Mouse (Mus musculus): ENCODE measurements around the gene Zswim8. TPM values are rescaled to one million over a fixed set of nuclear protein-coding genes. Genes with fewer than 3 reads are reported as not detected.
A peak's percentile ranks its signal among the peaks of the same experiment; 100 is the strongest.

Gene Zswim8
- total RNA-seq, 2 experiments from 2014 or later: 134 to 138 TPM

GRCm38 (mm10) chr14:20750503-20750902, 43.2 kb downstream of the Zswim8 start:
- intact Hi-C loops (cut with DNase I): no loop called here
- DNase-seq (ENCODE audit: extremely low spot score in 1 of 2, low spot score in 2 of 2): no peak

GRCm38 (mm10) chr14:20753792-20754191, 46.4 kb downstream of the Zswim8 start:
- intact Hi-C loops (cut with DNase I): no loop called here

GRCm38 (mm10) chr14:20757370-20757907, 50.1 kb downstream of the Zswim8 start:
- intact Hi-C loops (cut with DNase I): loop anchor here (5.0 kb wide), 1 partner anchor 35 kb away; the partner anchor contains the start of gene Camk2g
- peak in 1 of 2 experiments; percentile 54 for DNase-seq (ENCODE audit: extremely low spot score in 1 of 2, low spot score in 2 of 2)

More at GRCm38 (mm10) chr14:20753792-20754191, 46.4 kb downstream of the Zswim8 start:
- DNase-seq (ENCODE audit: extremely low spot score in 1 of 2, low spot score in 2 of 2): no peak

GRCm38 (mm10) chr14:20758768-20759435, 51.5 kb downstream of the Zswim8 start:
- DNase-seq (ENCODE audit: extremely low spot score in 1 of 2, low spot score in 2 of 2): no peak
- intact Hi-C loops (cut with DNase I): loop anchor here (5.0 kb wide), 1 partner anchor 33 kb away; the partner anchor contains the start of gene Camk2g

GRCm38 (mm10) chr14:20764942-20765341, 57.6 kb downstream of the Zswim8 start:
- intact Hi-C loops (cut with DNase I): no loop called here
- no peak for DNase-seq (ENCODE audit: extremely low spot score in 1 of 2, low spot score in 2 of 2)

GRCm38 (mm10) chr14:20765642-20766258, 58.4 kb downstream of the Zswim8 start:
- DNase-seq (ENCODE audit: extremely low spot score in 1 of 2, low spot score in 2 of 2): peak; percentile 77 to 89
- intact Hi-C loops (cut with DNase I): loop anchor here (2.0 kb wide), 1 partner anchor 27 kb away; no protein-coding TSS in a partner anchor

GRCm38 (mm10) chr14:20767936-20768335, 60.6 kb downstream of the Zswim8 start:
- DNase-seq (ENCODE audit: extremely low spot score in 1 of 2, low spot score in 2 of 2): no peak
- intact Hi-C loops (cut with DNase I): loop anchor here (2.0 kb wide), 1 partner anchor 25 kb away; no protein-coding TSS in a partner anchor

- intact Hi-C loops (cut with DNase I): no loop called here
- peak; percentile 58 to 74 for DNase-seq (ENCODE audit: extremely low spot score in 1 of 2, low spot score in 2 of 2)
These were observed 61.2 kb downstream of the Zswim8 start for GRCm38 (mm10) chr14:20768581-20768980.

GRCm38 (mm10) chr14:20771941-20772340, 64.6 kb downstream of the Zswim8 start:
- intact Hi-C loops (cut with DNase I): no loop called here
- DNase-seq (ENCODE audit: extremely low spot score in 1 of 2, low spot score in 2 of 2): no peak

GRCm38 (mm10) chr14:20772808-20773207, 65.5 kb downstream of the Zswim8 start:
- DNase-seq (ENCODE audit: extremely low spot score in 1 of 2, low spot score in 2 of 2): no peak
- intact Hi-C loops (cut with DNase I): no loop called here

Small RNA genes within 50 kb of the gene (microRNA-seq; reads per million reads assigned to microRNA genes)
- gene Mir6946: 1.1 reads per million

Other genes with a start within 250 kb of the Zswim8 start
- 10 to 100 TPM; 50.6 to 52.6 TPM for gene Anxa7, start 227.4 kb upstream of the Zswim8 start, total RNA-seq (2021)
- 1 to 10 TPM in 1 of 2 experiments, under 1 TPM in 1; 0.97 to 1.1 TPM for gene Mss51, start 210.7 kb upstream of the Zswim8 start, total RNA-seq (2021)
- gene Ppp3cb, start 161.0 kb upstream of the Zswim8 start, total RNA-seq (2021): 100 to 1,000 TPM; 434 TPM
- 10 to 100 TPM; 21.2 to 29.3 TPM for gene Usp54, start 66.5 kb upstream of the Zswim8 start, total RNA-seq (2021)
- gene Myoz1, start 51.0 kb upstream of the Zswim8 start, total RNA-seq (2021): not detected
- gene Synpo2l, start 39.2 kb upstream of the Zswim8 start, total RNA-seq (2021): under 1 TPM; 0.36 to 0.73 TPM
- gene Sec24c, start 33.2 kb upstream of the Zswim8 start, total RNA-seq (2021): 100 to 1,000 TPM; 102 to 109 TPM
- gene Fut11, start 12.6 kb upstream of the Zswim8 start, total RNA-seq (2021): 10 to 100 TPM; 19.6 to 20.3 TPM
- 10 to 100 TPM; 61.3 to 67.0 TPM for gene Chchd1, start 4.5 kb upstream of the Zswim8 start, total RNA-seq (2021)
- 10 to 100 TPM; 17.3 to 21.8 TPM for gene Ndst2, start 27.0 kb downstream of the Zswim8 start, total RNA-seq (2021)
- gene Camk2g, start 86.5 kb downstream of the Zswim8 start, total RNA-seq (2021): 100 to 1,000 TPM; 255 to 269 TPM
- gene Plau, start 129.1 kb downstream of the Zswim8 start, total RNA-seq (2021): 1 to 10 TPM; 3.4 to 4.2 TPM
- 10 to 100 TPM; 22.2 to 25.8 TPM for gene Vcl, start 221.8 kb downstream of the Zswim8 start, total RNA-seq (2021)